Mouse (Mus musculus) lung, postnatal 4 days (tissue): ENCODE results near the gene A430005L14Rik.

Experiments
- DNase-seq, 2 experiments: peaks; one replicate each; pipeline ENCODE4 v3.0.0; 2021

A430005L14Rik gene

GRCm38 (mm10) chr4:153974431-153975291 is 17.6 kb downstream of the A430005L14Rik start, which contains the start of the genes Dffb and Cep104:
Dffb (minus strand) TSS chr4:153975126.
Cep104 (plus strand) TSS chr4:153975194.
- peak; percentile 96 for DNase-seq

DNA sequence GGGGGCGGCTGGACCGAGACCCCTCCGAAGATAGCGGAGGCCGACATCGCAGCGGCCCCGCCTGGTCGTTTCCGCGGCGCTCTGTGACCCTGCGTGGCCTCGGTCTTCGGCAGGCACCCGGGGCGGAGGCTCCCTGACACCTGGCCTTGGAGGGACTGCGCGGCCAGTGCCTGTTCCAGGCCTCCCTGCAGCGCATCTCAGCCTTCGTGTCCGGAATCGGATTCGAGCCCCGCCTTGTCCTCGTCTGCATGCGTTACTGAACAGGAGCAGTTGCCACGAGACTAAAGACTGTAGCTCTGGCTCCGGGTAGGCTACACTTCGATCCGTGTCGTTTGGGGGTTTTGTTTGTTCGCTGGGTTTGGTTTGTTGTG is 18.2 kb downstream of the A430005L14Rik start:
- DNase-seq = no peak

DNA sequence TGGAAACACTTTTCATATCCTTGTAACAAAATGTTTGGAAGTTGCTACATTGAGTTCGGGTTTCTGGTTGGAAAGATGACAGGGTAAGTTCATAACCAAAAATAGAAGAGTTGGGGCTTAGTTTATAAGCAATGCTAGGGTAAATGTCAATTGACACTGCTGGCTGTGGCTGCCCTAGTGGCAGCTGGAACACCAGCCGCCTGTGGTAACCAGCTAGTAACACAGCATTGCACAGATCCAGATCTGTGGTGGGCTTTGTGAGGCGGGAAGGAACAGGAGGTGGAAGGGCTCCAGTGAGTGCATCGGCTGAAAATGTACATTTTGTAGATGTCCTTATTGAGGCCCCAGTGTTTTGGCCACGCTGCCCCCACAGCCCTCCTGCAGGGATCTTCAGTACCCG is 18.7 kb downstream of the A430005L14Rik start:
- no peak for DNase-seq

GRCm38 (mm10) chr4:153979243-153979642 is 22.2 kb downstream of the A430005L14Rik start:
- no peak for DNase-seq

DNA sequence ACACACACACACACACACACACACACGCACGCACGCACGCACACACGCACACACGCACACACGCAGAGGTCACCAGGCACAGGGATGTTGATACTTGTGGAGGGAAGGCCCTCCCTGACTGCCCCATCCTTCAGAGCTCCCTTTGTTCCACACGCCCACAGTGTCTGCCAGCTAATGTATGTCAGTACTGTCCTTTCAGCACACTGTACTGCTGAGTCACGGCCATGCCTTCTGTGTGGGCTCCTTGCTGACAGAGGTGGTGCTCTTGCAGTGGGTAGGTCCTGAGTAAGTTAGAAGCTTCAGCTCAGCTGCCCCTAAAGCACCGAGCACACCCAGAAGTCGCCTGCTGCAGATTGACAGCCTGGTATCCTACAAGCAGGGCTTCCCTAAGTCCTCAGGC is 23.4 kb downstream of the A430005L14Rik start:
- DNase-seq = no peak

DNA sequence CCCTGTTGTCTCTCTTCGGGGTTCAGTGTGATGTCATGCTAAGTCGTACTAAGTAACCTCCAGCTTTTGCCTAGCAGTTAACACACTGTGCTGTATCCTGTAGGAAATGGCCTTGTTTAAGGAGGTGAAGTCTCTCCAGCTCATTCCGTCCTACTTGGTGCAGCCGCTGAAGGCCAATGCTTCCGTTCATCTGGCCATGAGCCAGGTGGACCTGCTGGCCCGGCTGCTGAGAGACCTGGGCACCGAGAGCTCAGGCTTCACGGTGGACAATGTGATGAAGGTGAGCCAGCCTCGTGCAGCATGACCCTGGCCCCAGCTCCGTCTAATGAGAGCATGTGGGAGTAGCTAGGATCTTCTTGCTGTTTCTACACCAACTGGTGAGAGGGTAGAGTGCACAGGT is 35.7 kb downstream of the A430005L14Rik start:
- DNase-seq = no peak

- DNase-seq = no peak
Measured at GRCm38 (mm10) chr4:153993505-153993904, 36.5 kb downstream of the A430005L14Rik start.

DNA sequence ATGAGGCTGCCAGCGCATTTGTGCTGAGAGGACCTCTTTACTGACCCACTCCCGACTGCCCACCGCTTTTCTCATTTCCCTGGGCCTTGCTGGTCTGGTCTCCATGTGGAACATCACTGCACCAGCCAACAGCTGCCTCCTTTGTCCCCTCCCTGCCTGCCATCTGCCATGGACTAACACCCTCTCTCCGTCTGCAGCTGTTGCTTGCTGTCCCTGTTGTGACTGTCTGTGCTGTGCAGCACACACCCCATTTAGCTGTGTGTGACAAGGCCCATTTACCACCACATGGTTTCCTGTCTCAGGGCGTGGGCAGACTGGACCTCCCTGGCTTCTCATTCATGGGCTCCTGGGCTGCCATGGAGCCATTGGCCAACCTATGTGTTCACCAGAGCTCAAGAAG is 48.5 kb downstream of the A430005L14Rik start:
- DNase-seq = no peak

GRCm38 (mm10) chr4:154006264-154006663 is 49.2 kb downstream of the A430005L14Rik start:
- no peak for DNase-seq

DNA sequence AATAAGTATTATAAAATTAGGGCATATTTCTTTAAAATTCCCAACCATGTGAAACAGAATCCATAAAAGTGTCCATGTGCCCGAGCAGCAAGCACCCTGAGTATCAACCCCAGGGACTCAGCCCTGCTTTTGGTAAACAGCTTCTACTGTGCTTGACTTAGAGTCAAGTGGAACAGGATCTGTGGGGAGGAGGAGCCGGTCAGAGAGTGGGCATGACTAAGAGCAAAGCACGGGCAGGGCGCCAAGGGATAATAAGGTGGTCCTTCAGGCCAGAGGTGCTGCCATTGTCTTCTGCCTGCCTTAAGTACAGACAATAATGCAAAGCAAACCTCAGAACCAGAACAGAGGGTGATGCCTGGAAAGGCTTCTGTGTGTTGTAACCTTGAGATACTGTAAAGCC is 50.7 kb downstream of the A430005L14Rik start:
- peak; percentile 56 to 73 for DNase-seq

- DNase-seq = no peak
Measured at GRCm38 (mm10) chr4:154010907-154011645, 54.0 kb downstream of the A430005L14Rik start.
